Mouse (Mus musculus) kidney, embryonic 14.5 days (tissue): Measurements from ENCODE around the gene Rdh7. TPM values are rescaled to one million over a fixed set of nuclear protein-coding genes. Genes with fewer than 3 reads are reported as not detected.
A peak's percentile ranks its signal among the peaks of the same experiment; 100 is the strongest.

Experiments
- ATAC-seq: fragments of 200-750 bp; cut with Nextera tagmentation; 2 replicates; pipeline ENCODE4 v1.8.0; 2017; ENCODE audit warnings: moderate number of reproducible peaks, mild to moderate bottlenecking, moderate TSS enrichment, moderate library complexity; ENCODE audit not compliant: low FRiP score, low TSS enrichment
- H3K27ac ChIP-seq: fragments of 300-500 bp; sonication (generic); 2 replicates; pipeline ENCODE4 v1.5.1; 2014; ENCODE audit warnings: low read depth, mild to moderate bottlenecking, low read length, moderate library complexity, mixed read lengths
- H3K27me3 ChIP-seq: fragments of 300-500 bp; sonication (generic); 2 replicates; pipeline ENCODE4 v1.6.1; 2014; ENCODE audit warnings: mild to moderate bottlenecking, low read length; ENCODE audit not compliant: control insufficient read depth, insufficient read depth
- H3K36me3 ChIP-seq: fragments of 300-500 bp; sonication (generic); 2 replicates; pipeline ENCODE4 v1.6.1; 2014; ENCODE audit warnings: low read length, mixed read lengths; ENCODE audit not compliant: control insufficient read depth, insufficient read depth
- H3K4me1 ChIP-seq: fragments of 300-500 bp; sonication (generic); 2 replicates; pipeline ENCODE4 v1.6.1; 2014; ENCODE audit warnings: low read length, mixed read lengths; ENCODE audit not compliant: control insufficient read depth, insufficient read depth
- H3K4me2 ChIP-seq: fragments of 300-500 bp; sonication (generic); replicated peaks from 2 replicates; pipeline ENCODE4 v1.6.1; 2014; ENCODE audit warnings: low read depth, mild to moderate bottlenecking, low read length
- H3K4me3 ChIP-seq: fragments of 300-500 bp; sonication (generic); 2 replicates; pipeline ENCODE4 v1.5.1; 2014; ENCODE audit warnings: mild to moderate bottlenecking, low read length
- H3K9ac ChIP-seq: fragments of 300-500 bp; sonication (generic); 2 replicates; pipeline ENCODE4 v1.6.1; 2014; ENCODE audit warnings: low read depth, mild to moderate bottlenecking, low read length, moderate library complexity
- H3K9me3 ChIP-seq: fragments of 300-500 bp; sonication (generic); 2 replicates; pipeline ENCODE4 v1.6.1; 2016; ENCODE audit warnings: low read length; ENCODE audit not compliant: control insufficient read depth
- WGBS: fragments of 180-500 bp; shearing (Covaris S2); extraction: QIAGEN DNeasy Blood & Tissue Kit; methylation state at CpG from one replicate; pipeline ENCODE4 v1.1.7; 2014; 5-methylcytosine and 5-hydroxymethylcytosine counted together
- polyA plus RNA-seq: library from polyadenylated mRNA; unstranded; fragments of >200 nt; fragmentation: Nextera tagmentation; extraction: Ambion mirVana; gene quantifications from 2 replicates; pipeline ENCODE4 v1.2.1, GENCODE M21; 2014

Gene Rdh7
- polyA plus RNA-seq, 1 experiment from 2014 or later = not detected

DNA sequence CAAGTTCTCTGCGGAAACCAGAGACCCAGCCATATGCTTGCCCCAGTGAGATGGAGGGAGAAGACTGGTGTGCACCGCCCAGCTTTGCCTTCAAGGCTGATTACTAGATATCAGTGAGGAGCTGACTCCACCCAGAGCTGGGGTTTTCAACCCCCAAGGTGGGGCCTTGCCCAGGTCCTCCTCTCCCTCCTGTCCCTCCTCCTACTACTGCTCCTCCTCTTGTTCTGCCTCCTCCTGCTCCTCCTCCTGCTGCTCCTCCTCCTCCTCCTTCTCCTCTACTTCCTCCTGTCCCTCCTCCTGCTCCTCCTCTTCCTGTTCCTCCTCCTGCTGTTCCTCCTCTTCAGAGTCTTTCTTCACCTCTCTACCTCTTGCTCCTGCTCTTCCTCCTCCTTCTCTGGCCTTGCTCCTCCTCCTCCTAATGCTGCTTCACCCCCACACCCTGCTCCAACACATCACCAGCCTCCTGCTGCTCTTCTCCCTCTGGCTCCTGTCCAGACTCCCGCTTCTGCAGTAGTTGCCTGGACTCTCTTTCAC, 9.4 kb downstream of the Rdh7 start:
- 86% methylated on average over 3 of the region's 3 CpGs for WGBS
- Histone ChIP-seq H3K36me3 (no peaks in the 10 kb centered on the region), H3K27ac (no peak overlapping the region), H3K4me1 (no peaks in the 10 kb centered on the region), H3K9ac (no peak overlapping the region), H3K27me3 (no peaks in the 10 kb centered on the region), H3K9me3 (no peaks in the 10 kb centered on the region), H3K4me2 (no peak overlapping the region), H3K4me3 (no peak overlapping the region)
- ATAC-seq = peak; percentile 47; the same call in 1 of the 2 replicates

DNA sequence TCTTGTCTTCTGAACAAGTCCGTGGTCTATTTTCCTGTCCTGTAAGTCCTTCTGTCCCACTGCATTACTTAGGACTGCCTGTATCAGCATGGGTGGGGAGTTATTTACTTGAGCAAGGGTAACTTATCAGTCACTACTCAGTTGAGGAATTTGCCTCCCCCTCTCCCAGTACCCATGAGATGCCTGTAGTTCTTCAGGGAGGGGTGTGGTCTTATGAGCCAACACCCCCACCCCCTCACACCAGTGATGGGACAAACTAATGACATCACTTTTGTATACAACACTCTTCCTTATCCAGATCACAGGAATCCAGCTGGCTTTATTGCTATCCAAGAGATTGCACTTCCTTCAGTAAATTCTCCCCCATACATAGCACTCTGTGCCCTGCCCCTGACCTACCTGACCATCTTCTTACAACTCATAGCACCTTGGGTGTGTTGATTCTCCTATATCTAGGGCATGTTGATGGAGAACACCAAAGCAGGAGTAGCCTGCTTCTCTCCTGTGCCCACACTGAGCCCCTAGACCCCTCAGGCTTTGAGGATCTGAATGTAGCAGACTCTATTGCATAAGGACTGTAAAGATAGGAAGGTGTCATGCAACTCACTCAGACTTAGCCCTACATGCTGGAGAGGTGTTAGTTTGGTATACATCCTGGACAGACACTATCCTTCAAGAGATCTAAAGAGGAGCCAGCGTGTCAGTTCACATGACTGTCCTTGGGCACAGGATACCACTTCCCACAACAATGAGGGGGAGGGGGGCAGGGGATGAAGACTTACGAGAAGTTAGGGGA, 10.2 kb downstream of the Rdh7 start:
- ATAC-seq = peak; percentile 52; the same call in 1 of the 2 replicates
- H3K4me3 ChIP-seq = no peak overlapping the region
- no peaks in the 10 kb centered on the region for H3K27me3 ChIP-seq
- H3K4me2 ChIP-seq = no peak overlapping the region
- H3K4me1 ChIP-seq = no peaks in the 10 kb centered on the region
- H3K36me3 ChIP-seq = no peaks in the 10 kb centered on the region
- H3K27ac ChIP-seq = no peak overlapping the region
- no peak overlapping the region for H3K9ac ChIP-seq
- no peaks in the 10 kb centered on the region for H3K9me3 ChIP-seq
- 73% methylated on average over 3 of the region's 3 CpGs for WGBS

DNA sequence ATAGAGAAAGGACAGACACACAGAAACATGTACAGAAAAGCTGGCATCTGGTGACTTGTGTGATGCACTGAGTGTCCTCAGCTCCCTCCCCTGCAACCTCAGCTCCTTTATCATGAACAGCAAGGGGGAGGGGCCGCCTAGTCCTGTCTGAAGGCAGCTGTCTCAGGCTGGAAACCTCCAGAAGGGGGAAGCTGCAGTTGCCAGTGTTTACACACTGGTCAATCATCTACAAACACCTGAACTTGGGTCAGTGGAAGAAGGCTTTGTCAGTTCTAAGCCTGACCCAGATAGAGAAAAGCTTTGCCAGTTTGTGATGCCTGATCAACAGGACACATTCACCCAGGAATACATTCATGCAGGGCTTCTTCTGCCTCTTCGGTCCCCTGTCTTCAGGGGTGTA, 10.9 kb downstream of the Rdh7 start:
- WGBS = 50% methylated on average over 2 of the region's 2 CpGs
- Histone ChIP-seq H3K27me3 (no peaks in the 10 kb centered on the region), H3K4me2 (no peak overlapping the region), H3K9ac (no peak overlapping the region), H3K36me3 (no peaks in the 10 kb centered on the region), H3K27ac (no peak overlapping the region), H3K4me1 (no peaks in the 10 kb centered on the region), H3K9me3 (no peaks in the 10 kb centered on the region), H3K4me3 (no peak overlapping the region)
- peak; percentile 43; the same call in 1 of the 2 replicates for ATAC-seq

DNA sequence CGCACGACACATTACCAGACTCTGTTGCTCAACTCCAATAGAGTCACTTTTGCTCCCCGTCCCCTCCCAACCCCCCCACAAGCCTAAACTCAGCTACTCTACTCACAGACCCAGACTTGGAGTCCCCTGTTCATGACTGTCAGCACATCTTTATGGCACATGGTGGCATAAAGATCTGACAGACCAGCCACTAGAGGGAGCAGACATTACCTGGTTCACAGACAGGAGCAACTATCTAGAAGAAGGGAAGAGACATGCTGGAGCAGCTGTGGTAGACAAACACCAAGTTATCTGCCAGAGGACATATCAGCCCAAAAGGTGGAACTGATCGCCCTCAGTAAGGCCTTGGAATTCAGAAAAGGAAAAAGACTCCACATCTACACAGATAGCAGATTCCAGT, 16.1 kb downstream of the Rdh7 start:
- no peak for ATAC-seq
- Histone ChIP-seq H3K9me3 (peaks cover 3% of the 10 kb centered on the region; the same call in 1 of the 2 replicates), H3K27me3 (no peaks in the 10 kb centered on the region), H3K4me3 (no peak overlapping the region), H3K4me1 (no peaks in the 10 kb centered on the region), H3K4me2 (no peak overlapping the region), H3K36me3 (no peaks in the 10 kb centered on the region), H3K27ac (no peak overlapping the region), H3K9ac (no peak overlapping the region)
- WGBS = 74% methylated on average over 4 of the region's 4 CpGs

DNA sequence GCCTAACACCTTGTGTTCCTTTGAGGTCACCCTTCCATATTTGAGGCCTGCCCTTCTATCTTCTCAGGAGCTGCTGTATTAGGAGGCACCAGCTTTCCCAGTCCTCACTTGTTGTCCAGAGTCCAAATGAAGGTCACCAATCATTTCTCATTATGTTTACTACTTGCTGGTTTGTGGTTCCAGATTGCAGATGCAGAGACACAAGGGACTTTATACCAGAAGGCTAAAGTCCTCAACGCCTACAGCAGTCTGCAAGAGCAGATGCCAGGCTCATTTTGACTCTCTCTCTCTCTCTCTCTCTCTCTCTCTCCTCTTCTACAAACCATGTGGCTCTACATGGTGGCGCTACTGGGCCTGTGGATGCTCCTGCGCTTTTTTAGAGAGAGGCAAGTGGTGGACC, 22.4 kb downstream of the Rdh7 start, which contains the start of gene Rdh16f2:
TSS of gene Rdh16f2 (plus strand) at position 243 of the 400 bp plus-strand sequence.
- ATAC-seq = no peak
- 87% methylated on average over 3 of the region's 3 CpGs for WGBS
- Histone ChIP-seq H3K9ac (no peak within 1 kb of the TSS), H3K4me1 (no peaks in the 10 kb centered on the region), H3K9me3 (peaks cover 3% of the 10 kb centered on the region; the same call in 1 of the 2 replicates), H3K27me3 (no peaks in the 10 kb centered on the region), H3K4me2 (no peak within 1 kb of the TSS), H3K36me3 (no peaks in the 10 kb centered on the region), H3K4me3 (no peak within 1 kb of the TSS), H3K27ac (no peak within 1 kb of the TSS)

DNA sequence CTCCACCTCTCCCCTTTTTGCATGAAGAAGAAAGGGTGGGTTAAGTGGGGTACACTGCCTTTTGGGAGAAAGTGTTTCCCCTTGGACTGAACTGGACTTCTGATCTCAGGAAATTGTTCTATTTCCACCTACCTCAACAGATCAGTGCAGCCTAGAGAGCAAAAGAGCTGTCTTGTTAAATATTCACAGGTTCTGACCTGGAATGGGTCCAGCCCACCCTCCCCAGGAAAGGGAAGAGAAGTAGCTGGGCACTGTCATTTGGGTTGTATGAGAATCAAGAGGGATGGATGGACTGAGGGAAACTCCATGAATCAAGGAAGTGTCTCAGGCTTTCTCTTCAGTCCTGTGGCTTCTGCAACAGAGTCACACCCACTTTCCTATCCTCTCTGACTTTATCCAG, 23.7 kb downstream of the Rdh7 start:
- Histone ChIP-seq H3K36me3 (no peaks in the 10 kb centered on the region), H3K4me1 (no peaks in the 10 kb centered on the region), H3K9me3 (peaks cover under 1% of the 10 kb centered on the region; the same call in 1 of the 2 replicates), H3K27me3 (no peaks in the 10 kb centered on the region), H3K4me3 (no peak overlapping the region), H3K4me2 (no peak overlapping the region), H3K9ac (no peak overlapping the region), H3K27ac (no peak overlapping the region)
- no peak for ATAC-seq

DNA sequence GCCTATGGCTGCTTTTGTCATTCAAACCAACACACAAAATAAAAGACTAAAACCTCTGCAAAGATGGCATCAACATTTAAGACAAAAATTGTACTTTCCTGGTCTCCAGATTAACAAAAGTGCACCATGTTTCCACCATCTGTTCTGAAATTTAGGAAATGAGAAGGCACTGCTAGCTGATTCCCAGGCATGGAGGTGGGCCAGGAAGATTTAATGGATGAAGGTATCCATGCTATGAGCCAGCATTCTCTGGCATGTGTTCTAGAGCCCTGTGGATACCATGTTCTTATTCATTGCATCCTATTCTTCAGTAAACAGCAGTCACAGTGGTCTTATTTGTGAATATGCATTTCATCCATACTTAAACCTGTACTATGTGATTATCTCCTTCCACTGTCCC, 32.2 kb downstream of the Rdh7 start:
- ATAC-seq = no peak
- H3K9me3 ChIP-seq = no peaks in the 10 kb centered on the region

DNA sequence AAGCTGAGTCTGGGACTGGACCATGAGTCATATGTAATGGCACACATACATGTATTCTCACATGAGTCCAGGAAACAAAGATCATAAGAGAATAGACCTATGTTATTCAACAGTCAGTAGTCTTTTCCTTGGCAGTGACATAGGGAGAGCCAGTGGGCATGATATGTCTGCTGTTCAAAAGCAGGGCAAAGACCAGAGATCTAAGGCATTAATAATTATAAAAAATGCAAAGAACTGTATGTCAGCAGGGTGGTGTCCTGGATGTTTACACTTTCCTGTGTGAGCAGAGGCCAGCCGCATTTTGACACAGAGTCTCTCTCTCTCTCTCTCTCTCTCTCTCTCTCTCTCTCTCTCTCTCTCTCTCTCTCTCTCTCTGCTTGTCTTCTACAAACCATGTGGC, 39.0 kb downstream of the Rdh7 start, which contains the start of gene Rdh19:
TSS of gene Rdh19 (plus strand) at position 301 of the 400 bp plus-strand sequence.
- 71% methylated on average over 1 of the region's 1 CpGs for WGBS
- H3K27me3 ChIP-seq = no peaks in the 10 kb centered on the region
- no peak for ATAC-seq

More for the DNA sequence above, 32.2 kb downstream of the Rdh7 start:
- Histone ChIP-seq H3K4me3 (no peak overlapping the region), H3K4me1 (no peaks in the 10 kb centered on the region), H3K36me3 (no peaks in the 10 kb centered on the region), H3K9ac (no peak overlapping the region), H3K27me3 (no peaks in the 10 kb centered on the region), H3K4me2 (no peak overlapping the region), H3K27ac (no peak overlapping the region)

DNA sequence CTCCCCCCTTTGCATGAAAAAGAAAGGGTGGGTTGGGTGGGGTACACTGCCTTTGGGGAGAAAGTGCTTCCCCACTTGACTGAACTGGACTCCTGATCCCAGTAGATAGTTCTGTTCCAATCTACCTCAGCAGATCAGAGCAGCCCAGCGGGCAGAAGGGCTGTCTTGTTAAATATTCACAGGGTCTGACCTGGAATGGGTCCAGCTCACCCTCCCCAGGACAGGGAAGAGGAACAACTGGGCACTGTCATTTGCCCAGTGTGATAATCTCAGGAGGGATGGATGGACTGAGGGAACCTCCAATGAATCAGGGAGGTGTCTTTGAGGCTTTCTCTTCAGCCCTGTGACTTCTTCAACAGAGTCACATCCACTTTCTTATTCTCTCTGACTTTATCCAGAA, 40.5 kb downstream of the Rdh7 start:
- no peak overlapping the region for H3K4me2 ChIP-seq
- H3K27me3 ChIP-seq = no peaks in the 10 kb centered on the region
- H3K27ac ChIP-seq = no peak overlapping the region
- H3K4me3 ChIP-seq = no peak overlapping the region
- H3K4me1 ChIP-seq = no peaks in the 10 kb centered on the region
- H3K36me3 ChIP-seq = no peaks in the 10 kb centered on the region
- no peak for ATAC-seq
- 62% methylated on average over 1 of the region's 1 CpGs for WGBS
- no peak overlapping the region for H3K9ac ChIP-seq
- no peaks in the 10 kb centered on the region for H3K9me3 ChIP-seq

More for the DNA sequence above, 39.0 kb downstream of the Rdh7 start, which contains the start of gene Rdh19:
- no peak within 1 kb of the TSS for H3K9ac ChIP-seq
- no peaks in the 10 kb centered on the region for H3K4me1 ChIP-seq
- no peaks in the 10 kb centered on the region for H3K9me3 ChIP-seq
- no peaks in the 10 kb centered on the region for H3K36me3 ChIP-seq
- no peak within 1 kb of the TSS for H3K27ac ChIP-seq
- H3K4me3 ChIP-seq = no peak within 1 kb of the TSS
- no peak within 1 kb of the TSS for H3K4me2 ChIP-seq
